Mouse (Mus musculus) thymus, postnatal 10 days (tissue): ENCODE results near the gene Dgkb.

Experiments
- DNase-seq, 2 experiments: peaks; one replicate each; pipeline ENCODE4 v3.0.0; 2021; ENCODE audit warnings: low spot score in 2 of 2

Dgkb gene

GRCm38 (mm10) chr12:38594055-38594454 lies 776.5 kb downstream of the Dgkb start:
- no peak for DNase-seq

GRCm38 (mm10) chr12:38596416-38597062 lies 779.0 kb downstream of the Dgkb start:
- DNase-seq = no peak

- no peak for DNase-seq
Measured at GRCm38 (mm10) chr12:38598096-38598495, 780.6 kb downstream of the Dgkb start.

- no peak for DNase-seq
Measured at GRCm38 (mm10) chr12:38600165-38600845, 782.8 kb downstream of the Dgkb start.

- no peak for DNase-seq
Measured at GRCm38 (mm10) chr12:38608104-38608503, 790.6 kb downstream of the Dgkb start.

GRCm38 (mm10) chr12:38668265-38668664 lies 850.7 kb downstream of the Dgkb start:
- DNase-seq = no peak
